16 mouse cellular contexts compared by ENCODE assay signal in the genomic region with DNA sequence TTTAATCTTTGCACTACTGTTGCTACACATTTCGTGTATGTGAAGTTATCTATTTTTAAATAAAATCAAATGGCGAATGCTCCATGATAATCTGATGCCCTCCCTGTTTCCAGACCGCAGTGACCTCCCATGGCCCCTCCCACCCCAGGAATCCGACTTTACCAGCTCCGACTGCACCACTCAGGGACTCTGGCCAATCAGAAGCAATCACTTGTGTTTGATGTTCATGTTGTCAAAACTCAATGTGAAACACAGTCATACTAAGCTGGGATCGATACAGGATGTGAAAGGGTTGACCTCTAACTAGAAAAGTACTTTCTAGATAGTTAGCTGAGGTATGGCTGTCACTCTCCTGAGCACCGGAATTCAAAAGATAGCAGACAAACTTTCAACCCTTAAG. TPM values are rescaled to one million over a fixed set of nuclear protein-coding genes. Genes with fewer than 3 reads are reported as not detected.
DNase-seq lines count a peak whose midpoint lies in the region; ATAC-seq and TF ChIP-seq lines count a peak whose summit lies in the region.
"Had no signal": no experiment of that assay in that cellular context is flagged by ENCODE, and none has a peak within 500 bp of the region (broad histone marks: within the 10 kb centered on the region; RNA-seq: fewer than 3 reads in every experiment).

No protein-coding gene starts in this region.

- intact Hi-C loops in left cerebral cortex, postnatal 36 days (cut with DNase I): no loop called here

- no peak for ATAC-seq in heart, embryonic 11.5 days (replicated peaks; ENCODE audit: insufficient number of reproducible peaks, low FRiP score, low TSS enrichment)
- ATAC-seq in lung, postnatal 0 days: 0 out of 2 replicates have a peak, but pooled peaks have one; percentile 35
- no peak for ATAC-seq in embryonic facial prominence, embryonic 11.5 days (replicated peaks; ENCODE audit: insufficient number of reproducible peaks, low FRiP score, low TSS enrichment, low read depth)
- ATAC-seq: hindbrain, postnatal 0 days; midbrain, embryonic 15.5 days had no signal

- H3ac ChIP-seq in myocyte (ENCODE audit: control insufficient read depth, insufficient read length): no peak overlapping the region

- peak overlapping the region; percentile 12; the same call in 1 of the 2 replicates for H3K4me2 ChIP-seq in heart, embryonic 11.5 days
- no peak overlapping the region for H3K4me2 ChIP-seq in lung, postnatal 0 days (replicated peaks; ENCODE audit: low read depth, low read length)
- H3K4me2 ChIP-seq in embryonic facial prominence, embryonic 11.5 days (ENCODE audit: low read depth, low read length): no peak overlapping the region
- H3K4me2 ChIP-seq in myocyte (ENCODE audit: low read depth): peak overlapping the region; percentile 24
- H3K4me2 ChIP-seq: midbrain, embryonic 15.5 days; neural tube, embryonic 13.5 days had no signal

- TF ChIP-seq POLR2A in myocyte (IDR thresholded peaks at IDR 0.05; ENCODE audit: insufficient read length, low read depth): no peak

- H3K9me3 ChIP-seq in heart, embryonic 11.5 days (replicated peaks; ENCODE audit: control insufficient read depth, low read length): no peaks in the 10 kb centered on the region
- H3K9me3 ChIP-seq in lung, postnatal 0 days (ENCODE audit: low read length): no peaks in the 10 kb centered on the region
- H3K9me3 ChIP-seq in embryonic facial prominence, embryonic 11.5 days (replicated peaks; ENCODE audit: control insufficient read depth, low read length): no peaks in the 10 kb centered on the region
- H3K9me3 ChIP-seq: midbrain, embryonic 15.5 days; neural tube, embryonic 13.5 days had no signal

- H3K27me3 ChIP-seq in heart, embryonic 11.5 days (ENCODE audit: control insufficient read depth, insufficient read depth, low read length): no peaks in the 10 kb centered on the region
- H3K27me3 ChIP-seq in lung, postnatal 0 days (replicated peaks; ENCODE audit: insufficient read depth, low read length): no peaks in the 10 kb centered on the region
- H3K27me3 ChIP-seq in embryonic facial prominence, embryonic 11.5 days (ENCODE audit: control insufficient read depth, insufficient read depth, low read length): no peaks in the 10 kb centered on the region
- H3K27me3 ChIP-seq in myocyte (ENCODE audit: control insufficient read depth, insufficient read depth, insufficient read length): no peaks in the 10 kb centered on the region
- H3K27me3 ChIP-seq: midbrain, embryonic 15.5 days; neural tube, embryonic 13.5 days had no signal

- 13% methylated on average over 7 of the region's 7 CpGs for whole genome bisulfite sequencing in heart, embryonic 11.5 days (ENCODE audit: insufficient replicate concordance)
- 14% methylated on average over 7 of the region's 7 CpGs for WGBS in lung, postnatal 0 days
- WGBS in embryonic facial prominence, embryonic 11.5 days: 20% methylated on average over 7 of the region's 7 CpGs

- no peaks in the 10 kb centered on the region for H3K36me3 ChIP-seq in heart, embryonic 11.5 days (ENCODE audit: control insufficient read depth, insufficient read depth, low read length)
- no peaks in the 10 kb centered on the region for H3K36me3 ChIP-seq in lung, postnatal 0 days (ENCODE audit: insufficient read depth, low read length)
- no peaks in the 10 kb centered on the region for H3K36me3 ChIP-seq in embryonic facial prominence, embryonic 11.5 days (replicated peaks; ENCODE audit: control insufficient read depth, insufficient read depth, low read depth, low read length)
- no peaks in the 10 kb centered on the region for H3K36me3 ChIP-seq in myocyte (ENCODE audit: control insufficient read depth, insufficient read depth)
- H3K36me3 ChIP-seq: midbrain, embryonic 15.5 days; neural tube, embryonic 13.5 days had no signal

- no peak for TF ChIP-seq EP300 in lung, postnatal 0 days (IDR thresholded peaks at IDR 0.05)

- H3K4me3 ChIP-seq in heart, embryonic 11.5 days (ENCODE audit: low read depth, low read length): no peak overlapping the region
- H3K4me3 ChIP-seq in lung, postnatal 0 days (ENCODE audit: low read depth, low read length): no peak overlapping the region
- H3K4me3 ChIP-seq in embryonic facial prominence, embryonic 11.5 days (ENCODE audit: low read depth, low read length): no peak overlapping the region
- H3K4me3 ChIP-seq in myocyte: no peak overlapping the region
- H3K4me3 ChIP-seq: layer of hippocampus, adult 2 months; left cerebral cortex, adult 2 months; midbrain, embryonic 15.5 days; neural tube, embryonic 13.5 days had no signal

- no peak overlapping the region for H3K9ac ChIP-seq in heart, embryonic 11.5 days (ENCODE audit: low read depth, low read length)
- no peak overlapping the region for H3K9ac ChIP-seq in lung, postnatal 0 days (replicated peaks; ENCODE audit: low read depth)
- no peak overlapping the region for H3K9ac ChIP-seq in embryonic facial prominence, embryonic 11.5 days (replicated peaks; ENCODE audit: low read length)
- H3K9ac ChIP-seq: midbrain, embryonic 15.5 days; neural tube, embryonic 13.5 days had no signal

- no peak for DNase-seq in heart, adult 11 months
- DNase-seq in lung, postnatal 0 days (ENCODE audit: low spot score): no peak
- no peak for DNase-seq in lung, postnatal 25 days (ENCODE audit: low spot score)
- DNase-seq in embryonic facial prominence, embryonic 11.5 days (ENCODE audit: low spot score): peak; percentile 42
- DNase-seq in adrenal gland, adult 18-20 months (ENCODE audit: low spot score in 2 of 2): no peak
- DNase-seq in left cerebral cortex, postnatal 36 days (ENCODE audit: low spot score in 2 of 2): no peak
- DNase-seq: heart, postnatal 10 days; thymus, postnatal 36 days had no signal

- no peaks in the 10 kb centered on the region for H3K79me2 ChIP-seq in myocyte (ENCODE audit: control insufficient read depth, insufficient read depth)

- peaks cover 6% of the 10 kb centered on the region; the same call in 1 of the 2 replicates for H3K4me1 ChIP-seq in heart, embryonic 11.5 days (ENCODE audit: control insufficient read depth, insufficient read depth, low read length)
- H3K4me1 ChIP-seq in lung, postnatal 0 days (ENCODE audit: insufficient read depth, low read depth, low read length): peaks cover 4% of the 10 kb centered on the region; the same call in 1 of the 2 replicates
- H3K4me1 ChIP-seq in embryonic facial prominence, embryonic 11.5 days (ENCODE audit: control insufficient read depth, insufficient read depth, low read length): no peaks in the 10 kb centered on the region
- H3K4me1 ChIP-seq: midbrain, embryonic 15.5 days had no signal

- no peak for TF ChIP-seq CTCF in lung, postnatal 0 days (IDR thresholded peaks at IDR 0.05)

- no peak overlapping the region for H3K27ac ChIP-seq in heart, embryonic 11.5 days (ENCODE audit: low read depth, low read length)
- no peak overlapping the region for H3K27ac ChIP-seq in lung, postnatal 0 days (ENCODE audit: low read length)
- no peak overlapping the region for H3K27ac ChIP-seq in embryonic facial prominence, embryonic 11.5 days (replicated peaks; ENCODE audit: low read depth, low read length)
- H3K27ac ChIP-seq: hindbrain, postnatal 0 days; layer of hippocampus, adult 2 months; left cerebral cortex, adult 2 months; macrophage; midbrain, embryonic 15.5 days; neural tube, embryonic 13.5 days had no signal

TF ChIP-seq in myocyte, 11 proteins besides CTCF, POLR2A, EP300 and RAD21:
- no peak for TF ChIP-seq MAX (IDR thresholded peaks at IDR 0.05; ENCODE audit: low read depth)
- TF ChIP-seq TCF3 (IDR thresholded peaks at IDR 0.05; ENCODE audit: insufficient read length, low read depth): no peak
- TF ChIP-seq POLR2AphosphoS2 (IDR thresholded peaks at IDR 0.05; ENCODE audit: insufficient read length, low read depth): no peak

RNA-seq across cellular contexts. Expression of a gene that starts 26.3 kb away (rescaled TPM):
- 0.54 and 1.0 TPM in 2 replicates for polyA plus RNA-seq in heart, embryonic 11.5 days (2014; fragmentation: Nextera tagmentation; extraction: Ambion mirVana)
- polyA plus RNA-seq in lung, postnatal 0 days (2015; fragmentation: Nextera tagmentation; extraction: Ambion mirVana): 5.4 and 7.6 TPM in 2 replicates
- 1.3 and 1.6 TPM in 2 replicates for polyA plus RNA-seq in embryonic facial prominence, embryonic 11.5 days (2014; fragmentation: Nextera tagmentation; extraction: Ambion mirVana)
- polyA plus RNA-seq in myocyte (2012; fragmentation: generic; extraction: Trizol): not detected
- 10 to 100 TPM in 1 of 2 experiments, 1 to 10 TPM in 1; 7.5 to 18.3 TPM for total RNA-seq in adrenal gland, adult 18-20 months (2021)
- total RNA-seq in left cerebral cortex, postnatal 36 days (2021): 10 to 100 TPM; 37.6 to 43.7 TPM

Comparison
In these comparisons a context has a peak if more than half of its experiments do, and no peak if none do; other contexts are left out.
1. H3K4me2 ChIP-seq: peak in heart, embryonic 11.5 days (single experiment) and myocyte (single experiment); none in lung, postnatal 0 days (single experiment) and embryonic facial prominence, embryonic 11.5 days (single experiment).